Mouse (Mus musculus) liver, embryonic 14.5 days (tissue): ENCODE data around the gene Sprn. TPM values are rescaled to one million over a fixed set of nuclear protein-coding genes. Genes with fewer than 3 reads are reported as not detected.

Source experiments
- ATAC-seq: fragments of 200-750 bp; cut with Nextera tagmentation; 2 replicates; pipeline ENCODE4 v1.8.0; 2017; ENCODE audit warnings: moderate number of reproducible peaks, mild to moderate bottlenecking, moderate library complexity; ENCODE audit not compliant: insufficient read depth
- DNase-seq, 3 experiments: peaks; one replicate each; pipeline ENCODE4 v3.0.0-alpha.2; 2012 to 2013; ENCODE audit warnings: low read depth in 3 of 3, low spot score in 3 of 3
- H3K27ac ChIP-seq: fragments of 300-500 bp; sonication (generic); 2 replicates; pipeline ENCODE4 v1.5.1; 2014; ENCODE audit warnings: moderate library complexity, mild to moderate bottlenecking, control low read depth, inconsistent platforms
- H3K27me3 ChIP-seq: fragments of 300-500 bp; sonication (generic); 2 replicates; pipeline ENCODE4 v1.6.1; 2014; ENCODE audit warnings: mild to moderate bottlenecking, low read length, moderate library complexity; ENCODE audit not compliant: control insufficient read depth, insufficient read depth
- H3K36me3 ChIP-seq: fragments of 300-500 bp; sonication (generic); replicated peaks from 2 replicates; pipeline ENCODE4 v1.6.1; 2014; ENCODE audit warnings: low read depth; ENCODE audit not compliant: control insufficient read depth, insufficient read depth
- H3K4me1 ChIP-seq, 2 experiments: fragments of 200-500 bp in 1 of 2; fragments of 300-500 bp in 1 of 2; sonication (generic) in 1 of 2; replicated peaks; 2 replicates each; pipeline ENCODE4 v1.6.1; 2012 to 2014; ENCODE audit warnings: antibody characterized with exemption in 1 of 2, inconsistent platforms in 1 of 2, low read length in 1 of 2; ENCODE audit not compliant: control insufficient read depth in 2 of 2, insufficient read depth in 2 of 2
- H3K4me2 ChIP-seq: fragments of 300-500 bp; sonication (generic); 2 replicates; pipeline ENCODE4 v1.6.1; 2014; ENCODE audit warnings: low read depth, mild to moderate bottlenecking, control low read depth, moderate library complexity
- H3K4me3 ChIP-seq, 2 experiments: fragments of 200-500 bp in 1 of 2; fragments of 300-500 bp in 1 of 2; sonication (generic) in 1 of 2; 2 replicates each; pipeline ENCODE4 v1.5.1; 2012 to 2014; ENCODE audit warnings: low read depth in 2 of 2, low read length in 2 of 2, mild to moderate bottlenecking in 2 of 2, control low read depth in 1 of 2, inconsistent platforms in 1 of 2, moderate library complexity in 1 of 2; ENCODE audit not compliant: insufficient read depth in 1 of 2
- H3K9ac ChIP-seq: fragments of 300-500 bp; sonication (generic); replicated peaks from 2 replicates; pipeline ENCODE4 v1.6.1; 2014; ENCODE audit warnings: mild to moderate bottlenecking, control low read depth, moderate library complexity
- H3K9me3 ChIP-seq: fragments of 300-500 bp; sonication (generic); 2 replicates; pipeline ENCODE4 v1.6.1; 2016; ENCODE audit warnings: low read length, mixed read lengths; ENCODE audit not compliant: control insufficient read depth
- CTCF ChIP-seq: IDR thresholded peaks from 2 replicates; pipeline ENCODE4 v1.5.1; 2016; ENCODE audit warnings: antibody characterized with exemption, low read depth, control low read depth
- EP300 ChIP-seq: IDR thresholded peaks from 2 replicates; pipeline ENCODE4 v1.6.1; 2016; ENCODE audit warnings: antibody characterized with exemption, low read depth
- WGBS: fragments of 180-500 bp; shearing (Covaris S2); extraction: QIAGEN DNeasy Blood & Tissue Kit; methylation state at CpG from one replicate; pipeline ENCODE4 v1.1.7; 2014; ENCODE audit not compliant: insufficient replicate concordance; 5-methylcytosine and 5-hydroxymethylcytosine counted together
- polyA plus RNA-seq, 2 experiments: library from polyadenylated mRNA; depleted of rRNA in 1 of 2; stranded (reverse) in 1 of 2; unstranded in 1 of 2; fragments of >200 nt; fragmentation: Nextera tagmentation in 1 of 2; extraction: Ambion mirVana in 1 of 2; gene quantifications; 2 replicates each; pipeline versions ENCODE4 v1.2.1 to v1.2.3; 2012 to 2014

The Sprn gene
- polyA plus RNA-seq, 2 experiments = not detected

DNA sequence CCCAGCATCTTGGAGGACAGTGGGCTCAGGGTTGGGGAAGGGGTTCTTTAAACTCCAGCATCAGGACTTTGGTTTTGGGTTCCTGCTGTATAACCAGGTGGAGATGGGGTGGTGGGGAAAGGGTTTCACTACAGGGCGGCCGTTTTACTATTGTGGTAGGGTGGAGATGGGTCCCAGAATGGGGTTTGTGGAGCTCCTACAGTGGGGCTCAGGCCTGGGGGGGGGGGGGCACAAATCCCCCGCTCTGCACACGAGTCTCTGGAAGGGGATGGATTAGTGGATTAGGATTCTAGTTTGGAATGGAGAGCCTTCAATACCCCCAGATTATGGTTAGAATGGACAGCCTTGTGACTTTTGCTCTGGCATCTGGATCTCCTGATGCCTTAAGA, 854 bp downstream of the Sprn start:
- no peaks in the 10 kb centered on the region for H3K9me3 ChIP-seq
- TF ChIP-seq CTCF = no peak
- TF ChIP-seq EP300 = no peak
- no peaks in the 10 kb centered on the region for H3K4me1 ChIP-seq
- H3K27me3 ChIP-seq = peaks cover 27% of the 10 kb centered on the region
- no peak for ATAC-seq
- DNase-seq = no peak
- no peak overlapping the region for H3K4me2 ChIP-seq
- H3K4me3 ChIP-seq = no peak overlapping the region
- 11% methylated on average over 4 of the region's 4 CpGs for WGBS
- no peak overlapping the region for H3K9ac ChIP-seq
- H3K27ac ChIP-seq = no peak overlapping the region
- no peaks in the 10 kb centered on the region; the same call in 1 of the 2 replicates for H3K36me3 ChIP-seq

DNA sequence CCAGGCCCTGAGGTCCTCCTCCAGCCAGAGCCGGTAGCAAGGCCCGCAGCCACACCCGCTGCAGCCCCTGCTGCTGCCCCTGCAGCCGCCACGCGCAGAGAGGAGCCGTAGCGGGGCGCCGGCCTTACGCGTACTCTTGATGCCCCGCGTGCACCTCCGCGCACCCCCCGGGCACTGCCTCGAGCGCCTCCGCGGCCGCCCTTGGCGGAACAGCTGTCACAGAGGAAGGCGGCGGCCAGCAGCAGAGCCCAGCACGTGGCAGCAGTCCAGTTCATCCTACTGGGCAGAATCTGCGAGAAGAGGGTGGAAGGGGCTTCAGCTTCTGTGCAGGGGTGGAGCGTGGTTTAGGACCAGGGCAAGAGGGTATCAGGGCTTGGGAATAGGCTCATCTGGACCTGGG, 1.3 kb downstream of the Sprn start:
- no peak for TF ChIP-seq CTCF
- no peak for TF ChIP-seq EP300
- Histone ChIP-seq H3K27ac (no peak overlapping the region), H3K9ac (no peak overlapping the region), H3K4me1 (no peaks in the 10 kb centered on the region), H3K27me3 (peaks cover 27% of the 10 kb centered on the region), H3K4me3 (no peak overlapping the region), H3K4me2 (no peak overlapping the region), H3K36me3 (no peaks in the 10 kb centered on the region; the same call in 1 of the 2 replicates), H3K9me3 (no peaks in the 10 kb centered on the region)
- 12% methylated on average over 28 of the region's 28 CpGs for WGBS
- DNase-seq (no peak), ATAC-seq (0 out of 2 replicates have a peak, but pooled peaks have one; percentile 23)

DNA sequence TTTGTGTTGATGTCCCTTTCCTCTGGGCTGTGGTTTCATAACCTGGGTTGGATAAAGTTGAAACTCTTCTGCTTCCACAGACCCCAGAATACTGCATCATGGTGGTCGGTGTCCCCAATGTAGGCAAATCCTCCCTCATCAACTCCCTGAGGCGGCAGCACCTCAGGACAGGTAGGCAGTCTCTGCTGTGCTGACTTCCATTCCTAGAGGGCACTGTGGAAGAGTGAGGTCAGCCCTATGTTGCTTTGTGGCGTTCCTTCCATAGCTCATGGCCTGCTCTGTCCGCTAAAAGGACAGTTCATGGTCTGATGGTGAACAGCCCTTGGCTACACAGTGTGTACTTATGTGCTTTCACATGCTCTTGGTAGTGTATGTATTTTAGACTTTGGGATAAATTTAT, 10.1 kb downstream of the Sprn start:
- Histone ChIP-seq H3K36me3 (no peaks in the 10 kb centered on the region; the same call in 1 of the 2 replicates), H3K4me3 (no peak overlapping the region), H3K9ac (no peak overlapping the region), H3K4me1 (no peaks in the 10 kb centered on the region), H3K27ac (no peak overlapping the region), H3K4me2 (no peak overlapping the region), H3K9me3 (no peaks in the 10 kb centered on the region), H3K27me3 (no peaks in the 10 kb centered on the region)
- 69% methylated on average over 4 of the region's 4 CpGs for WGBS
- TF ChIP-seq CTCF (no peak), EP300 (no peak)
- no peak for ATAC-seq
- no peak for DNase-seq

DNA sequence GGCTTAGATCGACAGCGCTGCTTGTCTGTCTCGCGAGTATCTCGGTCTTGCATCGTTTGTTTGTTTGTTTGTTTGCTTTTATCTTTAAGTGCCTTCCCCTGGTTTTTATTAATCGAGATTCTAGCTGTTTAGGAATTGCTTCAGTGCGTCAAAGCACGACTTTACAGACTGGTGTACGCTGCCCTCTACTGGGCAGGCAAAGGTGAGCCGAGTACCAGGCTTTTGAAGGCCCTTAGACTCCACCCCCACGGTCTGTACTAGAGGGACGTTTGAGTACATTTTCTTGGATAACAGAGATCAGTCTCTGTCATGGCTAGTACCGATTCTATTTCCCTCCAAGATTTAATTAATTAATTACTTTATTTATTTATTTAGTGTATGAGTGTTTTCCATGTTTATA, 13.3 kb downstream of the Sprn start:
- ATAC-seq (no peak), DNase-seq (peak; percentile 38 to 46 (median 40))
- H3K27ac ChIP-seq = no peak overlapping the region
- whole genome bisulfite sequencing = 4% methylated on average over 14 of the region's 14 CpGs
- no peaks in the 10 kb centered on the region for H3K9me3 ChIP-seq
- no peaks in the 10 kb centered on the region for H3K27me3 ChIP-seq
- peak; percentile 82 for TF ChIP-seq CTCF
- no peak for TF ChIP-seq EP300
- no peak overlapping the region for H3K4me3 ChIP-seq
- H3K36me3 ChIP-seq = no peaks in the 10 kb centered on the region
- H3K4me2 ChIP-seq = no peak overlapping the region
- H3K4me1 ChIP-seq = peaks cover 0 to 3% of the 10 kb centered on the region in 2 experiments; a peak in 2 of 4 replicates
- no peak overlapping the region for H3K9ac ChIP-seq

DNA sequence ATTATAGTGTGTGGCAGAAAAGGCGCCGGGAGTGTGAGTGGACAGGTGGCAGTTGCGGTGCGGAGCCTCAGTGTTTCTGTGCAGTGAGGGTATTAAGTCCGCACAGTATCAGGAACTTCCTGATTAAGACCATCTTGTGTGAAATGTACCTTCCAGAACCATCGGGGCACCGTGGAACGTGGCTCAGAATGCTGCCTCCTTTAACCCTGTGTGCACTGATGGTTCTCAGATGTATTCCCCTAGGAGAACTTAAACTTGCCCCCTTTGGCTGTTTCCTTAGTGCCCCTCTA, 16.7 kb downstream of the Sprn start:
- no peak for TF ChIP-seq EP300
- TF ChIP-seq CTCF = no peak
- Histone ChIP-seq H3K9me3 (no peaks in the 10 kb centered on the region), H3K9ac (peak overlapping the region; percentile 77), H3K36me3 (no peaks in the 10 kb centered on the region), H3K27me3 (no peaks in the 10 kb centered on the region), H3K4me1 (peaks cover 0 to 6% of the 10 kb centered on the region in 2 experiments; a peak in 2 of 4 replicates), H3K4me2 (peak overlapping the region; percentile 81), H3K27ac (peak overlapping the region; percentile 44), H3K4me3 (peak overlapping the region; percentile 69 to 84)
- 0% methylated on average over 8 of the region's 8 CpGs for WGBS
- DNase-seq (no peak), ATAC-seq (no peak)
